Mouse (Mus musculus): ENCODE data around the gene Pfkm. TPM values are rescaled to one million over a fixed set of nuclear protein-coding genes. Genes with fewer than 3 reads are reported as not detected.

The Pfkm gene
- total and polyA plus RNA-seq, 2 experiments, result 9.4 to 12.3 TPM

GRCm38 (mm10) chr15:98070376-98070775, 22.0 kb upstream of the Pfkm start:
- Histone ChIP-seq H3K79me2 (ENCODE audit: control insufficient read depth, insufficient read depth, low read length) (no peaks in the 10 kb centered on the region), H3K9ac (ENCODE audit: low read depth, low read length) (no peak overlapping the region), H3K27me3 (ENCODE audit: control insufficient read depth, insufficient read depth, low read length) (no peaks in the 10 kb centered on the region), H3K4me1 (ENCODE audit: control insufficient read depth, insufficient read depth, low read length) (no peaks in the 10 kb centered on the region), H3K27ac (replicated peaks; ENCODE audit: insufficient read depth, low read depth, low read length) (no peak overlapping the region), H3K36me3 (ENCODE audit: control insufficient read depth, insufficient read depth, low read length) (peaks cover 35% of the 10 kb centered on the region), H3K4me3 (ENCODE audit: insufficient read depth, low read depth, low read length) (no peak overlapping the region)
- WGBS, result 93% methylated on average over 3 of the region's 3 CpGs
- TF ChIP-seq CTCF (IDR thresholded peaks at IDR 0.05; ENCODE audit: low read depth, low read length) (no peak), POLR2A (IDR thresholded peaks at IDR 0.05; ENCODE audit: extremely low read depth, insufficient read depth, low read length) (no peak)
- no peak for DNase-seq (ENCODE audit: extremely low read depth, low read depth, low spot score)

- Histone ChIP-seq H3K79me2 (ENCODE audit: control insufficient read depth, insufficient read depth, low read length) (no peaks in the 10 kb centered on the region), H3K9ac (ENCODE audit: low read depth, low read length) (no peak overlapping the region), H3K36me3 (ENCODE audit: control insufficient read depth, insufficient read depth, low read length) (peaks cover 42% of the 10 kb centered on the region), H3K4me3 (ENCODE audit: insufficient read depth, low read depth, low read length) (no peak overlapping the region), H3K4me1 (ENCODE audit: control insufficient read depth, insufficient read depth, low read length) (no peaks in the 10 kb centered on the region), H3K27me3 (ENCODE audit: control insufficient read depth, insufficient read depth, low read length) (no peaks in the 10 kb centered on the region), H3K27ac (replicated peaks; ENCODE audit: insufficient read depth, low read depth, low read length) (no peak overlapping the region)
- TF ChIP-seq POLR2A (IDR thresholded peaks at IDR 0.05; ENCODE audit: extremely low read depth, insufficient read depth, low read length), result no peak
- no peak for TF ChIP-seq CTCF (IDR thresholded peaks at IDR 0.05; ENCODE audit: low read depth, low read length)
- 96% methylated on average over 8 of the region's 8 CpGs for WGBS
- no peak for DNase-seq (ENCODE audit: extremely low read depth, low read depth, low spot score)
Observed at GRCm38 (mm10) chr15:98074521-98074920, 17.9 kb upstream of the Pfkm start.

DNA sequence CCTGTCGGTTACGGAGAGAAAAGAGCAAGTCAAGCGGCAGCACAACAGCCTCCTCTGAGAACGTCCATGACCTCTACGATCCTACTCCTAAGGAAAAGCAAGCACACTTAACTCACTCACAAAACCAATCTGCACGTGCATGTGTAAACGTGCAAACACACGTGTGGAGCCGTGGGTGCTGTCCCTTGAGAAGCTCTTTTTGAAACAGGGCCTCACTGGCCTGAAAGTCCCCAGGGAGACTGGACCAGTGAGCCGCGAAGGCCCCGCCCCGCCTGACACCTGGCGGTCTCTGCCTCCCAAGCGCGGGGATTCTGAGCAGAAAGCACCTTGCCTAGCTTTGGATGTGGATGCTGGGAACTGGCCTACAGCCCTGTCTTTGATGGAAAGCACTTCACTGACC, 17.4 kb upstream of the Pfkm start:
- Histone ChIP-seq H3K4me3 (ENCODE audit: insufficient read depth, low read depth, low read length) (no peak overlapping the region), H3K9ac (ENCODE audit: low read depth, low read length) (no peak overlapping the region), H3K4me1 (ENCODE audit: control insufficient read depth, insufficient read depth, low read length) (no peaks in the 10 kb centered on the region), H3K27ac (replicated peaks; ENCODE audit: insufficient read depth, low read depth, low read length) (no peak overlapping the region), H3K36me3 (ENCODE audit: control insufficient read depth, insufficient read depth, low read length) (peaks cover 40% of the 10 kb centered on the region), H3K27me3 (ENCODE audit: control insufficient read depth, insufficient read depth, low read length) (no peaks in the 10 kb centered on the region), H3K79me2 (ENCODE audit: control insufficient read depth, insufficient read depth, low read length) (no peaks in the 10 kb centered on the region)
- TF ChIP-seq CTCF (IDR thresholded peaks at IDR 0.05; ENCODE audit: low read depth, low read length), result no peak
- no peak for TF ChIP-seq POLR2A (IDR thresholded peaks at IDR 0.05; ENCODE audit: extremely low read depth, insufficient read depth, low read length)
- 87% methylated on average over 16 of the region's 16 CpGs for WGBS
- no peak for DNase-seq (ENCODE audit: extremely low read depth, low read depth, low spot score)

DNA sequence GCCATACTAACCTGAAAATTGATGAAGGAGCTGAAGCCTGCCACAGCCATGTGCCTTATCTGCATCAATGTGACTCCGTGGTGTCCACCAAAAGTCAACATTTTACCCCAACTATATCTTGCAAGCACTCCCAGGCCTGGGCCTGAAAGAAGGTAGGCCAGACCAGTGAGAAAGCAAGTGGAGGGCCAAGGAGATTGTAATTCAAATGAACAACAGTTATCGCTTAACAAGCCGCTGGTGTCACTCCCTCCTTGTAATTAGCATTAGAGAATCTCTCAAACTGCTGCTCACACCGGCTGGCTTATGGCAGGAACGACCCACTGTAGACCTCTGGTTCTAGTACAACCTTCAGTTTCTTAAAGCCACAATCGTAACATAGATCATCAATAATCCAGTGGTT, 15.5 kb upstream of the Pfkm start:
- Histone ChIP-seq H3K36me3 (ENCODE audit: control insufficient read depth, insufficient read depth, low read length) (peaks cover 42% of the 10 kb centered on the region), H3K79me2 (ENCODE audit: control insufficient read depth, insufficient read depth, low read length) (no peaks in the 10 kb centered on the region), H3K27me3 (ENCODE audit: control insufficient read depth, insufficient read depth, low read length) (no peaks in the 10 kb centered on the region), H3K27ac (replicated peaks; ENCODE audit: insufficient read depth, low read depth, low read length) (no peak overlapping the region), H3K9ac (ENCODE audit: low read depth, low read length) (no peak overlapping the region), H3K4me3 (ENCODE audit: insufficient read depth, low read depth, low read length) (no peak overlapping the region), H3K4me1 (ENCODE audit: control insufficient read depth, insufficient read depth, low read length) (no peaks in the 10 kb centered on the region)
- WGBS, result 96% methylated on average over 6 of the region's 6 CpGs
- DNase-seq (ENCODE audit: extremely low read depth, low read depth, low spot score), result no peak
- TF ChIP-seq CTCF (IDR thresholded peaks at IDR 0.05; ENCODE audit: low read depth, low read length) (no peak), POLR2A (IDR thresholded peaks at IDR 0.05; ENCODE audit: extremely low read depth, insufficient read depth, low read length) (no peak)

DNA sequence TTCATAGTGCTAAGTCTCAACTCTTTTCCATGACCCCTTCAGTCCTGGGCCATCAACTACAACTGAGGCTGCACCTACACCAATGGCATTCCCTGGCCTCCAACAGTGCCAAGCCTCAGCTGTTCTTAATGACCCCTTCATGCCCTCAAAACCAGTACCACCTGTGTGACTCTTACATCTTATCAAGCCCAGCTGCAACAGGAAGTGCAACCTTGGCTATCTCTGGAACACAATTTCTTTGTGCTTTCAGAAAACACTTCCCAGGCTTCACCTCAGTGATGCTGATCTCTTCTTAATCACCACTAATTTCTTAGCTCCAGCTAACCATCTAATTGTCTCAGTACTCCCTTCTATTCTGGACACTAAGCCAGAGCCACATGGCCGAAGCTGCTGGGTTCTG, 3.5 kb upstream of the Pfkm start:
- Histone ChIP-seq H3K9ac (ENCODE audit: low read depth, low read length) (no peak overlapping the region), H3K27me3 (ENCODE audit: control insufficient read depth, insufficient read depth, low read length) (no peaks in the 10 kb centered on the region), H3K36me3 (ENCODE audit: control insufficient read depth, insufficient read depth, low read length) (peaks cover 12% of the 10 kb centered on the region; the same call in 1 of the 2 replicates), H3K4me1 (ENCODE audit: control insufficient read depth, insufficient read depth, low read length) (peaks cover 3% of the 10 kb centered on the region; the same call in 1 of the 2 replicates), H3K79me2 (ENCODE audit: control insufficient read depth, insufficient read depth, low read length) (peaks cover 5% of the 10 kb centered on the region; the same call in 1 of the 2 replicates), H3K4me3 (ENCODE audit: insufficient read depth, low read depth, low read length) (no peak overlapping the region), H3K27ac (replicated peaks; ENCODE audit: insufficient read depth, low read depth, low read length) (no peak overlapping the region)
- TF ChIP-seq CTCF (IDR thresholded peaks at IDR 0.05; ENCODE audit: low read depth, low read length) (no peak), POLR2A (IDR thresholded peaks at IDR 0.05; ENCODE audit: extremely low read depth, insufficient read depth, low read length) (no peak)
- WGBS, result 83% methylated on average over 1 of the region's 1 CpGs
- DNase-seq (ENCODE audit: extremely low read depth, low read depth, low spot score), result no peak

DNA sequence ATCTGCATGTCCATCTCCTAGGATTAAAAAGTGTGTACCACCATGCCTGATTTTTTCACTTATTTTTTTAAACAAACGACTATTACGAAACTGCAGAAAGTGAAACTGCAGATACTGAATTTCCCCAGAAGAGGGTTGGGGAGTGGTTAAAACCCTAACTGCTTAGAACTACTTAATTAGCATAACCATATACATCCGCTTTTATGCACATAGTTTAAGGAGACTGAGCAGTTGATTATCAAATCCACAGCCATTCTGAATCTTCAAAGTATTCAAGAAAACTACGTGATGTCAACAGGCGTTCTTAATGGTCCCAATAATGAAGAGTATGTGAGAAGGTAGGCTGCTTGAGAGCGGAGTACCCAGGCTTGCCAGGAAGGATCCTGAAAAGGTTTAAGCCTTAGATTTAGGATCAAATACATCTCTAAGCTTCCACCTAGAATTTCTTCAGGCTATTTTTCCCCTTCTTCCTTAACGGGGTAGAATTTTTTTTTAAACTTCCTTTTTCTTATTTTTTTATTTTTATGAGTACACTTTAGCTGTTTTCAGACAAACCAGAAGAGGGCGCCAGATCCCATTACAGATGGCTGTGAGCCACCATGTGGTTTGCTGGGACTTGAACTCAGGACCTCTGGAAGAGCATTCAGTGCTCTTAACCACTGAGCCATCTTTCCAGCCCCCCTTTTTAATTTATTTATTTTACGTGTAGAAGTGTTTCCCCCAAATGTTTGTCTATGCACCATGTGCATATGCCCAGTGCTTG, 2.8 kb upstream of the Pfkm start:
- DNase-seq (ENCODE audit: extremely low read depth, low read depth, low spot score), result peak; percentile 16
- Histone ChIP-seq H3K4me3 (ENCODE audit: insufficient read depth, low read depth, low read length) (no peak overlapping the region), H3K4me1 (ENCODE audit: control insufficient read depth, insufficient read depth, low read length) (peaks cover 3% of the 10 kb centered on the region; the same call in 1 of the 2 replicates), H3K79me2 (ENCODE audit: control insufficient read depth, insufficient read depth, low read length) (peaks cover 5% of the 10 kb centered on the region; the same call in 1 of the 2 replicates), H3K9ac (ENCODE audit: low read depth, low read length) (no peak overlapping the region), H3K27me3 (ENCODE audit: control insufficient read depth, insufficient read depth, low read length) (no peaks in the 10 kb centered on the region), H3K36me3 (ENCODE audit: control insufficient read depth, insufficient read depth, low read length) (peaks cover 10% of the 10 kb centered on the region; the same call in 1 of the 2 replicates), H3K27ac (replicated peaks; ENCODE audit: insufficient read depth, low read depth, low read length) (no peak overlapping the region)
- peak; percentile 40; the same call in 1 of the 2 replicates for TF ChIP-seq CTCF (IDR thresholded peaks at IDR 0.05; ENCODE audit: low read depth, low read length)
- TF ChIP-seq POLR2A (IDR thresholded peaks at IDR 0.05; ENCODE audit: extremely low read depth, insufficient read depth, low read length), result no peak
- 67% methylated on average over 9 of the region's 9 CpGs for WGBS

All from liver, adult 2 months (tissue).